8 mouse cellular contexts compared by ENCODE assay signal in the genomic region with DNA sequence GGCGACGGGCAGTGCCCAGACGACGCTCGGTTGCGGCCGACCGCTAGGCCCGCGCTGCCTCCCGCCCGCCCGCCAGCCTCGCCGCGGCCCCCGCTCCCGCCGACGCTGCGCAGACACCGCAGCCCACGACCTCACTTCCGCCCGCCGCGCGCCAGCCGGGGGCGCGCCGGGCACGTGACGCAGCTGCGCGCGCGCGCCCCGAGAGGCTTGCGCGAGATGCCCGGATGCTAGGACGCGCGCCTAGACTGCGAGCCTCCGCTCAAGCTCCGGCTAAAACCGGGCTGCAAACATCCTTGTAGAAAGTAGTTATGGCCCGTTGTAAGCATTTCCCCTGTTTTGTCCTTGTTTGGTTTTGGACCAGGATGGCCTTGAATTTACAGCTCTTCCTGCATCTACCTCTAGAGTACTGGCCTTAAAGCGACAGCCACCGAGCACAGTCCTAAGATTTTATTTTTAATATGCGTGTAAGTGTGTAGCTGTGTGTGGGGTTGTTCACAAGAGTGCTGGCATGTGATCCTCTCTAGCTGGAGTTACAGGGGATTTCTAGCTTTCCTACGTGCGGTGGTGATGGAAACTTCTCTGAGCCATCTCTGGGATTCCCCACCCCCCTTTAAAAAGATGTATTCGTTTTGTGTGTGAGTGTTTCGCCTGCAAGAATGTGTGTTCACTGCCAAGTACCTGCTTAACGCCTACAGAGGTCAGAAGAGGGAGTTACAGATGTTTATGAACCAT. TPM values are rescaled to one million over a fixed set of nuclear protein-coding genes. Genes with fewer than 3 reads are reported as not detected.
DNase-seq lines count a peak whose midpoint lies in the region; ATAC-seq and TF ChIP-seq lines count a peak whose summit lies in the region.

A gene (minus strand): TSS at position 179 of the 732 bp plus-strand sequence.

- peak within 1 kb of the TSS; percentile 86 for H3K9ac ChIP-seq in kidney, embryonic 15.5 days

- TF ChIP-seq POLR2A in bone marrow macrophage, adult 2 months (IDR thresholded peaks at IDR 0.05; ENCODE audit: borderline replicate concordance, low read depth, low read length) = no peak
- peak; percentile 93 for TF ChIP-seq POLR2A in embryonic fibroblast, embryonic 13.5 days (IDR thresholded peaks at IDR 0.05; ENCODE audit: low read depth, low read length)

- 5% methylated on average over 59 of the region's 59 CpGs for WGBS in heart, embryonic 10.5 days
- WGBS in kidney, embryonic 15.5 days = 1% methylated on average over 58 of the region's 59 CpGs

- peaks cover 26% of the 10 kb centered on the region for H3K4me1 ChIP-seq in bone marrow macrophage, adult 2 months (ENCODE audit: control insufficient read depth, insufficient read depth, low read length)
- peaks cover 9% of the 10 kb centered on the region for H3K4me1 ChIP-seq in embryonic fibroblast, embryonic 13.5 days (ENCODE audit: control insufficient read depth, insufficient read depth, low read length)
- peaks cover 33% of the 10 kb centered on the region for H3K4me1 ChIP-seq in heart, embryonic 10.5 days
- peaks cover 26% of the 10 kb centered on the region for H3K4me1 ChIP-seq in kidney, embryonic 15.5 days

- H3K9me3 ChIP-seq in heart, embryonic 10.5 days = no peaks in the 10 kb centered on the region
- no peaks in the 10 kb centered on the region for H3K9me3 ChIP-seq in kidney, embryonic 15.5 days (replicated peaks)

- no peaks in the 10 kb centered on the region for H3K27me3 ChIP-seq in heart, embryonic 10.5 days (ENCODE audit: insufficient read depth, poor library complexity, severe bottlenecking)
- H3K27me3 ChIP-seq in kidney, embryonic 15.5 days = no peaks in the 10 kb centered on the region

- ATAC-seq in kidney, embryonic 15.5 days (replicated peaks; ENCODE audit: low FRiP score) = peak; percentile 91
- peak; percentile 47 for ATAC-seq in monocyte, adult 5-6 weeks (replicated peaks; ENCODE audit: insufficient number of reproducible peaks, low FRiP score, low TSS enrichment, poor library complexity, severe bottlenecking)

- peak within 1 kb of the TSS; percentile 79 for H3K27ac ChIP-seq in bone marrow macrophage, adult 2 months (ENCODE audit: insufficient read depth, low read depth, low read length)
- peak within 1 kb of the TSS; percentile 100 for H3K27ac ChIP-seq in embryonic fibroblast, embryonic 13.5 days (ENCODE audit: insufficient read depth, low read length)
- peak within 1 kb of the TSS; percentile 97 for H3K27ac ChIP-seq in heart, embryonic 10.5 days
- H3K27ac ChIP-seq in kidney, embryonic 15.5 days = peak within 1 kb of the TSS; percentile 98

- H3K4me2 ChIP-seq in kidney, embryonic 15.5 days = peak within 1 kb of the TSS; percentile 73

- no peaks in the 10 kb centered on the region for H3K36me3 ChIP-seq in heart, embryonic 10.5 days
- peaks cover 3% of the 10 kb centered on the region; the same call in 1 of the 2 replicates for H3K36me3 ChIP-seq in kidney, embryonic 15.5 days

- DNase-seq in A20 (ENCODE audit: low read depth, low spot score) (peak; percentile 92), liver (peak; percentile 88)
- DNase-seq in heart, embryonic 10.5 days (ENCODE audit: low spot score) = peak; percentile 92
- DNase-seq in spleen, postnatal 4 days (ENCODE audit: low spot score in 2 of 2) = peak; percentile 84 to 92

- TF ChIP-seq CTCF in bone marrow macrophage, adult 2 months (IDR thresholded peaks at IDR 0.05; ENCODE audit: low read depth, low read length) = no peak
- no peak for TF ChIP-seq CTCF in embryonic fibroblast, embryonic 13.5 days (IDR thresholded peaks at IDR 0.05; ENCODE audit: borderline replicate concordance, insufficient read depth, low read length)

- H3K4me3 ChIP-seq in bone marrow macrophage, adult 2 months (ENCODE audit: insufficient read depth, low read length) = peak within 1 kb of the TSS; percentile 95
- H3K4me3 ChIP-seq in embryonic fibroblast, embryonic 13.5 days (ENCODE audit: insufficient read depth, low read length) = peak within 1 kb of the TSS; percentile 97
- H3K4me3 ChIP-seq in heart, embryonic 10.5 days = peak within 1 kb of the TSS; percentile 78
- peak within 1 kb of the TSS; percentile 84 for H3K4me3 ChIP-seq in kidney, embryonic 15.5 days (replicated peaks)

RNA-seq across cellular contexts. Expression of the gene that starts here (rescaled TPM):
- 100 and 135 TPM in 2 replicates for polyA plus RNA-seq in bone marrow macrophage, adult 2 months (2012; ENCODE audit: insufficient read depth, insufficient read length, missing spikeins)
- 91.4 and 133 TPM in 2 replicates for polyA plus RNA-seq in embryonic fibroblast, embryonic 13.5 days (2011; ENCODE audit: insufficient read length, low read depth, missing spikeins)
- 66.7 and 73.6 TPM in 2 replicates for polyA plus RNA-seq in heart, embryonic 10.5 days (2016; fragmentation: Nextera tagmentation; extraction: Ambion mirVana)
- 71.4 and 78.4 TPM in 2 replicates for polyA plus RNA-seq in kidney, embryonic 15.5 days (2015; fragmentation: Nextera tagmentation; extraction: Ambion mirVana)
- total RNA-seq in monocyte, adult 5-6 weeks (2017) = 101 to 121 TPM (median 108 TPM) in 3 replicates

Comparison
In these comparisons a context has a peak if more than half of its experiments do, and no peak if none do; other contexts are left out.
1. Peak in every context shown above with its lines: DNase-seq, ATAC-seq, H3K4me3 ChIP-seq and H3K27ac ChIP-seq.